Mouse (Mus musculus) ovary, postnatal 14 days (tissue): ENCODE data around the gene Olfr414.

Source experiments
- DNase-seq: peaks from one replicate; pipeline ENCODE4 v3.0.0; 2022; ENCODE audit warnings: low spot score

Gene Olfr414

GRCm38 (mm10) chr1:174423764-174424163, at the start of gene Olfr414:
Gene Olfr414, plus strand, starts transcription at chr1:174424064.
- DNase-seq = no peak

GRCm38 (mm10) chr1:174390746-174391145, 33.1 kb upstream of the Olfr414 start, which contains the start of gene Olfr248:
Gene Olfr248, plus strand, starts transcription at chr1:174391046.
- DNase-seq = no peak

- no peak for DNase-seq
Observed at GRCm38 (mm10) chr1:174422959-174423358, 905 bp upstream of the Olfr414 start.

- no peak for DNase-seq
Observed at GRCm38 (mm10) chr1:174426180-174426986, 2.5 kb downstream of the Olfr414 start.

- no peak for DNase-seq
Observed at GRCm38 (mm10) chr1:174427402-174427801, 3.5 kb downstream of the Olfr414 start.

GRCm38 (mm10) chr1:174428407-174428806, 4.5 kb downstream of the Olfr414 start:
- DNase-seq = no peak

- no peak for DNase-seq
Observed at GRCm38 (mm10) chr1:174434121-174434520, 10.3 kb downstream of the Olfr414 start.

- DNase-seq = no peak
Observed at GRCm38 (mm10) chr1:174441782-174442181, 17.9 kb downstream of the Olfr414 start, which contains the start of gene Olfr220. Gene Olfr220, plus strand, starts transcription at chr1:174442082.

- DNase-seq = no peak
Observed at GRCm38 (mm10) chr1:174455100-174455499, 31.2 kb downstream of the Olfr414 start.

GRCm38 (mm10) chr1:174465385-174465784, 41.5 kb downstream of the Olfr414 start:
- no peak for DNase-seq

- DNase-seq = no peak
Observed at GRCm38 (mm10) chr1:174466240-174466639, 42.4 kb downstream of the Olfr414 start.

GRCm38 (mm10) chr1:174469736-174470135, 45.9 kb downstream of the Olfr414 start:
- peak; percentile 5 for DNase-seq

- DNase-seq = no peak
Observed at GRCm38 (mm10) chr1:174482567-174482966, 58.7 kb downstream of the Olfr414 start.
